Mouse (Mus musculus) megakaryocyte, embryonic 14.5 days (primary cell): ENCODE measurements at regions not wholly inside any gene's neighbourhood (a gene's known extent, or its start where the extent isn't known, plus 50 kb on each side); places are given as distances from the start of the nearest gene placed in this dataset.

Experiments
- FLI1 ChIP-seq: IDR thresholded peaks from 2 replicates; pipeline ENCODE4 v1.6.1; 2012; ENCODE audit warnings: low read length, inconsistent platforms, mixed read lengths
- GATA1 ChIP-seq: IDR thresholded peaks from 3 replicates; pipeline ENCODE4 v1.6.1; 2012; ENCODE audit warnings: mixed read lengths, low read length, inconsistent platforms, borderline replicate concordance

- no peak for TF ChIP-seq GATA1
- no peak for TF ChIP-seq FLI1
Measured at GRCm38 (mm10) chr8:26832546-26832945, 144.6 kb upstream of the Zfp703 start.
